Mouse (Mus musculus) ES-E14 (cell line): ENCODE data around the gene Prok1. TPM values are rescaled to one million over a fixed set of nuclear protein-coding genes. Genes with fewer than 3 reads are reported as not detected.

Experiments
- DNase-seq: peaks from one replicate; pipeline ENCODE4 v3.0.0-alpha.2; 2013; ENCODE audit warnings: low read depth, low spot score
- H3K27ac ChIP-seq: 2 replicates; pipeline ENCODE4 v1.5.1; 2012; ENCODE audit warnings: low read depth, mild to moderate bottlenecking, low read length, moderate library complexity, mixed read lengths; ENCODE audit not compliant: poor library complexity, insufficient read depth, severe bottlenecking
- H3K36me3 ChIP-seq: 2 replicates; pipeline ENCODE4 v1.6.1; 2012; ENCODE audit warnings: mild to moderate bottlenecking, low read length, moderate library complexity, mixed read lengths; ENCODE audit not compliant: control insufficient read depth, poor library complexity, insufficient read depth, severe bottlenecking
- H3K4me1 ChIP-seq, 2 experiments: fragments of 150-350 bp in 1 of 2; sonication (generic) in 1 of 2; 2 replicates each; pipeline ENCODE4 v1.6.1; 2012; ENCODE audit warnings: low read length in 2 of 2, mild to moderate bottlenecking in 1 of 2, mixed read lengths in 1 of 2; ENCODE audit not compliant: control insufficient read depth in 2 of 2, insufficient read depth in 2 of 2, poor library complexity in 1 of 2
- H3K4me3 ChIP-seq, 2 experiments: fragments of 150-350 bp in 1 of 2; sonication (generic) in 1 of 2; 2 replicates each; pipeline ENCODE4 v1.5.1; 2012; ENCODE audit warnings: low read length in 2 of 2, low read depth in 1 of 2, mild to moderate bottlenecking in 1 of 2, mixed read lengths in 1 of 2; ENCODE audit not compliant: insufficient read depth in 1 of 2, poor library complexity in 1 of 2, severe bottlenecking in 1 of 2
- H3K9ac ChIP-seq: 2 replicates; pipeline ENCODE4 v1.6.1; 2012; ENCODE audit warnings: low read depth, mild to moderate bottlenecking, low read length, mixed read lengths; ENCODE audit not compliant: poor library complexity, insufficient read depth, severe bottlenecking
- H3K9me3 ChIP-seq: fragments of 150-350 bp; sonication (generic); 2 replicates; pipeline ENCODE4 v1.6.1; 2012; ENCODE audit warnings: low read depth, mild to moderate bottlenecking, low read length; ENCODE audit not compliant: control insufficient read depth, insufficient read depth
- CHD2 ChIP-seq: IDR thresholded peaks from 2 replicates; pipeline ENCODE4 v1.6.1; 2014; ENCODE audit warnings: mild to moderate bottlenecking, low read depth, low read length, inconsistent platforms
- HCFC1 ChIP-seq: IDR thresholded peaks from 2 replicates; pipeline ENCODE4 v1.6.1; 2012; ENCODE audit warnings: low read length, inconsistent platforms, borderline replicate concordance; ENCODE audit not compliant: insufficient read depth
- MAFK ChIP-seq: IDR thresholded peaks from 2 replicates; pipeline ENCODE4 v1.6.1; 2014; ENCODE audit warnings: mild to moderate bottlenecking, low read depth, low read length, inconsistent platforms; ENCODE audit not compliant: insufficient read depth
- ZC3H11A ChIP-seq: IDR thresholded peaks from 2 replicates; pipeline ENCODE4 v1.6.1; 2012; ENCODE audit warnings: low read depth, mild to moderate bottlenecking, inconsistent platforms, low read length, borderline replicate concordance
- ZNF384 ChIP-seq: IDR thresholded peaks from 2 replicates; pipeline ENCODE4 v1.6.1; 2012; ENCODE audit warnings: low read depth, low read length, inconsistent platforms
- in situ Hi-C, 2 experiments: fragments of 600-800 bp; cut with MboI; formaldehyde crosslinking; loops; one replicate each; pipeline ENCODE4 v1.15.1; 2025; ENCODE audit warnings: low sequenced_read_pairs in 2 of 2, inconsistent platforms in 1 of 2; ENCODE audit not compliant: unreplicated experiment in 2 of 2
- total RNA-seq: library from RNA; depleted of rRNA; stranded (reverse); fragments of 300-350 nt; gene quantifications from 2 replicates; pipeline ENCODE4 v1.2.3, GENCODE M21; 2012

Prok1 gene
- total RNA-seq, 1 experiment, result not detected

GRCm38 (mm10) chr3:107276626-107277025 is 37.1 kb upstream of the Prok1 start:
- no peaks in the 10 kb centered on the region for H3K4me1 ChIP-seq
- no peaks in the 10 kb centered on the region for H3K9me3 ChIP-seq
- in situ Hi-C loops, result no loop called here
- DNase-seq, result no peak
- no peak overlapping the region for H3K4me3 ChIP-seq
- no peak overlapping the region for H3K9ac ChIP-seq
- H3K27ac ChIP-seq, result no peak overlapping the region
- TF ChIP-seq MAFK (no peak), ZNF384 (no peak), CHD2 (no peak), HCFC1 (no peak), ZC3H11A (no peak)
- no peaks in the 10 kb centered on the region for H3K36me3 ChIP-seq

- H3K27ac ChIP-seq, result no peak overlapping the region
- in situ Hi-C loops, result no loop called here
- DNase-seq, result no peak
- H3K9me3 ChIP-seq, result no peaks in the 10 kb centered on the region
- no peak overlapping the region for H3K4me3 ChIP-seq
- H3K4me1 ChIP-seq, result no peaks in the 10 kb centered on the region
- H3K36me3 ChIP-seq, result no peaks in the 10 kb centered on the region
- H3K9ac ChIP-seq, result no peak overlapping the region
- no peak for TF ChIP-seq ZNF384
- no peak for TF ChIP-seq ZC3H11A
These were observed 36.5 kb upstream of the Prok1 start for GRCm38 (mm10) chr3:107275996-107276395.

GRCm38 (mm10) chr3:107275351-107275750 is 35.8 kb upstream of the Prok1 start:
- no peaks in the 10 kb centered on the region for H3K9me3 ChIP-seq
- no peak overlapping the region for H3K27ac ChIP-seq
- in situ Hi-C loops, result no loop called here
- H3K36me3 ChIP-seq, result no peaks in the 10 kb centered on the region
- no peak overlapping the region for H3K9ac ChIP-seq
- no peaks in the 10 kb centered on the region for H3K4me1 ChIP-seq
- H3K4me3 ChIP-seq, result no peak overlapping the region
- DNase-seq, result no peak
- no peak for TF ChIP-seq CHD2
- TF ChIP-seq MAFK, result no peak
- TF ChIP-seq ZNF384, result no peak

- Histone ChIP-seq H3K4me3 (no peak overlapping the region), H3K36me3 (no peaks in the 10 kb centered on the region), H3K27ac (no peak overlapping the region), H3K9me3 (no peaks in the 10 kb centered on the region), H3K9ac (no peak overlapping the region), H3K4me1 (no peaks in the 10 kb centered on the region)
- in situ Hi-C loops, result no loop called here
- peak; percentile 51 for DNase-seq
- TF ChIP-seq HCFC1 (no peak), CHD2 (no peak), ZC3H11A (no peak), MAFK (no peak), ZNF384 (no peak)
These were observed 34.3 kb upstream of the Prok1 start for GRCm38 (mm10) chr3:107273820-107274219.

GRCm38 (mm10) chr3:107272433-107272832 is 32.9 kb upstream of the Prok1 start:
- TF ChIP-seq MAFK (no peak), ZNF384 (no peak), CHD2 (no peak), ZC3H11A (no peak), HCFC1 (no peak)
- Histone ChIP-seq H3K4me3 (no peak overlapping the region), H3K27ac (no peak overlapping the region), H3K4me1 (no peaks in the 10 kb centered on the region), H3K9me3 (no peaks in the 10 kb centered on the region), H3K36me3 (no peaks in the 10 kb centered on the region), H3K9ac (no peak overlapping the region)
- in situ Hi-C loops, result no loop called here
- DNase-seq, result no peak
